ENCODE assay signal across 8 mouse cellular contexts in the genomic region with DNA sequence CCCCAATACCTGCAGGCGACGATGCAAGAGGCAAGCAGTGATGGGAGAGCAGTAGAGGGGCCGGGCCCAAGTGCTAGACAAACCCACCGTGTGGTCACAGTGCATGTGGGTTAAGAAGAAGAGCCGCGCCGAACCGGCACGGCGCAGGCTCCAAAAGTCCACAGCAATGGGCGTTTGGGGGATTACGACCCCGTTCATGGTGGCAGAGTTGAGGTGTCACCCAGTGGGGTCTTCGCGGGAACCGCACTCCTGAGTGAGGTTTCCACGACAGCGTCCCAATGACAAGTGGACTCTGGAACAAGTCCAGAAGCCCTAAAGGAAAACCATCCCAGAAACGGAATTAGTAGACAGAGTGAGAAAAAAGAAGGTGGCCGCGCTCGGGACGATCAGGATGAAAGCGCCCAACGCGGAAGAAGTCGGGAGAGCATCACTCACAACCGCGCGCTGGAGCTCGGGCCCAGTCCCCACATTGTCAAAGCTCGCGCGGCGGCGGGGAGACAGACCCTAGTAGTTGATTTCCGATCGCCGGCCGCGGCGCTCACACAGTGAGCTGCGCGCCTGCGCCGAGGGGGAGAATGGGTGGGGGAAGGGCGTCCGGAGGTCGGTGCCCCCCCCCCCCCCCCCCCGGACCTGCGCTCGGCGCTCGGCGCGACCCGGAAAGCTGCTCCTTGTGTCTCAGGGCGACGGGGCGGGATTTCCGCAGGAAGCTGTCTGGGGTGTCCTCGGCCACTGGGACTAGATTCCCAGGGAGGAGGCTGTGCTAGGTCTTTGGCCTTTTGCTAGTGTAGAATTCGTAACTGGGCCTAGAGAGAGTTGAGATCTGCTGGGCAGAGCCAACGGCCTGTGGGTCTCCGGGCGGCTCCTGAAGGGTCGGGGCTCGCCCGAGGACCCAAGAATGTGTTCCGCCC. TPM values are rescaled to one million over a fixed set of nuclear protein-coding genes. Genes with fewer than 3 reads are reported as not detected.
DNase-seq lines count a peak whose midpoint lies in the region; ATAC-seq and TF ChIP-seq lines count a peak whose summit lies in the region.

A gene (minus strand): TSS at position 554 of the 908 bp plus-strand sequence.
A gene (plus strand): TSS at position 630 of the 908 bp plus-strand sequence.
A gene (plus strand): TSS at position 683 of the 908 bp plus-strand sequence.

- peaks cover 4 to 9% of the 10 kb centered on the region in 2 experiments; a peak in 3 of 4 replicates for H3K4me1 ChIP-seq in MEL (ENCODE audit: control insufficient read depth in 1 of 2, insufficient read depth in 2 of 2, low read length in 2 of 2)
- peaks cover 4% of the 10 kb centered on the region; the same call in 1 of the 2 replicates for H3K4me1 ChIP-seq in cerebellum, adult 2 months (ENCODE audit: control insufficient read depth, insufficient read depth, low read length)
- H3K4me1 ChIP-seq in lung, embryonic 16.5 days (replicated peaks; ENCODE audit: control insufficient read depth, insufficient read depth, low read length): peaks cover 9% of the 10 kb centered on the region

- H3K79me2 ChIP-seq in MEL (ENCODE audit: control insufficient read depth, insufficient read depth, low read length, poor library complexity): peaks cover 19% of the 10 kb centered on the region

- no peaks in the 10 kb centered on the region for H3K27me3 ChIP-seq in MEL (ENCODE audit: control insufficient read depth in 1 of 2, insufficient read depth in 2 of 2, low read length in 2 of 2)
- no peaks in the 10 kb centered on the region for H3K27me3 ChIP-seq in cerebellum, adult 2 months (ENCODE audit: control insufficient read depth, insufficient read depth, low read length)
- H3K27me3 ChIP-seq in lung, embryonic 16.5 days (ENCODE audit: control insufficient read depth, insufficient read depth, low read depth, low read length): no peaks in the 10 kb centered on the region

- H3K36me3 ChIP-seq in MEL (ENCODE audit: control insufficient read depth in 1 of 2, insufficient read depth in 2 of 2, low read length in 2 of 2): peaks cover 0 to 16% of the 10 kb centered on the region in 2 experiments
- peaks cover 9% of the 10 kb centered on the region for H3K36me3 ChIP-seq in lung, embryonic 16.5 days (ENCODE audit: control insufficient read depth, insufficient read depth, low read length)

- TF ChIP-seq EP300 in MEL (IDR thresholded peaks at IDR 0.05; ENCODE audit: low read depth in 1 of 2, low read length in 2 of 2): peak in 1 of 2 experiments; percentile 46; a peak in 1 of 4 replicates

- TF ChIP-seq POLR2A in MEL (IDR thresholded peaks at IDR 0.05; ENCODE audit: control insufficient read depth in 1 of 2, insufficient read depth in 1 of 2, low read depth in 1 of 2, low read length in 2 of 2, poor library complexity in 1 of 2): peak; percentile 82 to 89
- TF ChIP-seq POLR2A in cerebellum, adult 2 months (IDR thresholded peaks at IDR 0.05; ENCODE audit: borderline replicate concordance, insufficient read depth, low read length): peak; percentile 72; the same call in 1 of the 2 replicates

- WGBS in cerebellum, adult 2 months: under 1% methylated on average over 70 of the region's 70 CpGs
- WGBS in lung, embryonic 16.5 days: 0% methylated on average over 54 of the region's 70 CpGs

- TF ChIP-seq CTCF in MEL (IDR thresholded peaks at IDR 0.05 in 2 of 3, conservative IDR thresholded peaks at IDR 0.05 in 1 of 3; ENCODE audit: control insufficient read depth in 1 of 3, insufficient read depth in 1 of 3, low read depth in 2 of 3, low read length in 3 of 3, poor library complexity in 1 of 3, severe bottlenecking in 1 of 3): no peak
- TF ChIP-seq CTCF in cerebellum, adult 2 months (IDR thresholded peaks at IDR 0.05; ENCODE audit: borderline replicate concordance, insufficient read depth, low read depth, low read length): no peak

- H3K4me2 ChIP-seq in lung, embryonic 16.5 days (ENCODE audit: low read depth, low read length): peak within 1 kb of the TSS; percentile 82

- TF ChIP-seq RAD21 in MEL (IDR thresholded peaks at IDR 0.05; ENCODE audit: low read depth, low read length): no peak

- peak within 1 kb of the TSS; percentile 97 for H3K27ac ChIP-seq in MEL (ENCODE audit: control insufficient read depth, low read depth, low read length)
- peak within 1 kb of the TSS; percentile 91 for H3K27ac ChIP-seq in cerebellum, adult 2 months (ENCODE audit: insufficient read depth, low read length)
- H3K27ac ChIP-seq in lung, embryonic 16.5 days (ENCODE audit: low read length): peak within 1 kb of the TSS; percentile 93

- peak; percentile 85 to 89 for ATAC-seq in hematopoietic stem cell, adult 5-6 weeks (replicated peaks in 1 of 2; ENCODE audit: insufficient read depth in 1 of 2, low FRiP score in 2 of 2, low TSS enrichment in 1 of 2, low read depth in 1 of 2, poor library complexity in 2 of 2, severe bottlenecking in 2 of 2)
- ATAC-seq in lung, embryonic 16.5 days (ENCODE audit: low read depth): peak; percentile 97

- H3K9me3 ChIP-seq in MEL (replicated peaks; ENCODE audit: insufficient read depth, low read length): no peaks in the 10 kb centered on the region
- no peaks in the 10 kb centered on the region for H3K9me3 ChIP-seq in lung, embryonic 16.5 days (ENCODE audit: control insufficient read depth, low read length)

- H3K9ac ChIP-seq in MEL (ENCODE audit: control insufficient read depth, low read depth, low read length, poor library complexity, severe bottlenecking): peak within 1 kb of the TSS; percentile 100
- H3K9ac ChIP-seq in lung, embryonic 16.5 days (ENCODE audit: low read length): peak within 1 kb of the TSS; percentile 94

- DNase-seq in MEL (ENCODE audit: low read depth, low spot score): peak; percentile 96
- DNase-seq in cerebellum, adult 2 months: peak; percentile 88 to 92
- DNase-seq in forelimb bud, embryonic 11.5 days (ENCODE audit: low read depth, low spot score): peak; percentile 92
- peak; percentile 73 for DNase-seq in layer of hippocampus, adult 9-10 months (ENCODE audit: low spot score)
- DNase-seq in ovary, postnatal 10 days (ENCODE audit: low spot score): peak; percentile 68
- DNase-seq in thymus, postnatal 10 days (ENCODE audit: low spot score in 2 of 2): peak; percentile 89 to 94

- H3K4me3 ChIP-seq in MEL (ENCODE audit: control insufficient read depth in 1 of 2, insufficient read depth in 1 of 2, low read depth in 2 of 2, low read length in 2 of 2): peak within 1 kb of the TSS; percentile 83 to 100
- H3K4me3 ChIP-seq in cerebellum, adult 2 months (replicated peaks; ENCODE audit: insufficient read depth, low read depth, low read length): peak within 1 kb of the TSS; percentile 91
- H3K4me3 ChIP-seq in lung, embryonic 16.5 days (ENCODE audit: low read length): peak within 1 kb of the TSS; percentile 89

TF ChIP-seq in MEL, 35 proteins besides CTCF, POLR2A, EP300 and RAD21 (continues in another document):
- TF ChIP-seq TBP (IDR thresholded peaks at IDR 0.05; ENCODE audit: low read depth, low read length): peak; percentile 65
- TF ChIP-seq ZNF384 (IDR thresholded peaks at IDR 0.05; ENCODE audit: low read depth, low read length): no peak
- peak; percentile 80 for TF ChIP-seq NELFE (IDR thresholded peaks at IDR 0.05; ENCODE audit: low read depth, low read length)
- TF ChIP-seq NRF1 (IDR thresholded peaks at IDR 0.05; ENCODE audit: insufficient read depth, low read depth, low read length, poor library complexity, severe bottlenecking): peak; percentile 84
- TF ChIP-seq POLR2AphosphoS5 (IDR thresholded peaks at IDR 0.05; ENCODE audit: borderline replicate concordance, low read depth, low read length): no peak
- peak; percentile 65; the same call in 1 of the 2 replicates for TF ChIP-seq KAT2A (conservative IDR thresholded peaks at IDR 0.05; ENCODE audit: low read depth, low read length)
- 0 out of 2 replicates have a peak, but pooled peaks have one; percentile 70 for TF ChIP-seq E2F4 (IDR thresholded peaks at IDR 0.05; ENCODE audit: borderline replicate concordance, low read depth, low read length)
- peak; percentile 95; the same call in 1 of the 2 replicates for TF ChIP-seq MAZ (IDR thresholded peaks at IDR 0.05; ENCODE audit: low read depth, low read length)
- TF ChIP-seq CHD1 (IDR thresholded peaks at IDR 0.05; ENCODE audit: low read depth, low read length): no peak
- 0 out of 2 replicates have a peak, but pooled peaks have one; percentile 10 for TF ChIP-seq BHLHE40 (IDR thresholded peaks at IDR 0.05; ENCODE audit: borderline replicate concordance, low read depth, low read length)
- TF ChIP-seq GABPA (IDR thresholded peaks at IDR 0.05; ENCODE audit: low read depth, low read length): no peak
- peak; percentile 86 for TF ChIP-seq ELF1 (IDR thresholded peaks at IDR 0.05; ENCODE audit: low read depth, low read length)
- TF ChIP-seq GATA1 (IDR thresholded peaks at IDR 0.05; ENCODE audit: low read depth, low read length): no peak
- TF ChIP-seq MAX (IDR thresholded peaks at IDR 0.05; ENCODE audit: low read length): peak; percentile 63
- TF ChIP-seq POLR2AphosphoS2 (IDR thresholded peaks at IDR 0.05; ENCODE audit: low read length): peak; percentile 71
- TF ChIP-seq USF2 (IDR thresholded peaks at IDR 0.05; ENCODE audit: borderline replicate concordance in 1 of 2, insufficient read depth in 1 of 2, low read depth in 1 of 2, low read length in 2 of 2): no peak

RNA-seq across cellular contexts. Expression of the first gene that starts in this region (rescaled TPM):
- total RNA-seq in MEL (2012; rRNA removed): 9.8 and 11.2 TPM in 2 replicates
- 10 to 100 TPM in 1 of 2 experiments, not detected in 1; 25.3 TPM for polyA plus RNA-seq in MEL (2012; ENCODE audit: insufficient read depth in 1 of 2, insufficient read length in 2 of 2, low read depth in 1 of 2, low replicate concordance in 2 of 2, missing spikeins in 1 of 2)
- polyA plus RNA-seq in cerebellum, adult 2 months (2012; rRNA removed): 8.5 and 11.3 TPM in 2 replicates
- total RNA-seq in hematopoietic stem cell, adult 5-6 weeks (2017): 15.2 and 17.4 TPM in 2 replicates
- 23.4 and 26.3 TPM in 2 replicates for polyA plus RNA-seq in lung, embryonic 16.5 days (2015; fragmentation: Nextera tagmentation; extraction: Ambion mirVana)

RNA-seq across cellular contexts. Expression of the second gene that starts in this region (rescaled TPM):
- total RNA-seq in MEL (2012; rRNA removed): 14.2 and 15.1 TPM in 2 replicates
- 10 to 100 TPM in 1 of 2 experiments, not detected in 1; 20.2 TPM for polyA plus RNA-seq in MEL (2012; ENCODE audit: insufficient read depth in 1 of 2, insufficient read length in 2 of 2, low read depth in 1 of 2, low replicate concordance in 2 of 2, missing spikeins in 1 of 2)
- 19.2 and 23.2 TPM in 2 replicates for polyA plus RNA-seq in cerebellum, adult 2 months (2012; rRNA removed)
- 21.6 and 28.6 TPM in 2 replicates for total RNA-seq in hematopoietic stem cell, adult 5-6 weeks (2017)
- polyA plus RNA-seq in lung, embryonic 16.5 days (2015; fragmentation: Nextera tagmentation; extraction: Ambion mirVana): 21.0 and 21.8 TPM in 2 replicates

RNA-seq across cellular contexts. Expression of the third gene that starts in this region (rescaled TPM):
- total RNA-seq in MEL (2012; rRNA removed): 0.50 TPM in 1 of 2 replicates, not detected in the other
- polyA plus RNA-seq in MEL (2012; ENCODE audit: insufficient read depth in 1 of 2, insufficient read length in 2 of 2, low read depth in 1 of 2, low replicate concordance in 2 of 2, missing spikeins in 1 of 2): under 1 TPM in 1 of 2 experiments, not detected in 1; 0.14 TPM
- 0.33 and 0.49 TPM in 2 replicates for polyA plus RNA-seq in cerebellum, adult 2 months (2012; rRNA removed)
- 0.94 TPM in 1 of 2 replicates, not detected in the other for total RNA-seq in hematopoietic stem cell, adult 5-6 weeks (2017)
- 0.15 and 0.52 TPM in 2 replicates for polyA plus RNA-seq in lung, embryonic 16.5 days (2015; fragmentation: Nextera tagmentation; extraction: Ambion mirVana)

Comparison
In these comparisons a context has a peak if more than half of its experiments do, and no peak if none do; other contexts are left out.
1. Peak in every context shown above with its lines: DNase-seq, ATAC-seq, H3K4me3 ChIP-seq and H3K27ac ChIP-seq.